Mouse (Mus musculus) erythroblast, embryonic 14.5 days (primary cell): ENCODE data around the gene Tbx4.

ENCODE experiments used
- GATA1 ChIP-seq: IDR thresholded peaks from 2 replicates; pipeline ENCODE4 v1.6.1; 2012; ENCODE audit warnings: low read length, inconsistent platforms, mixed read lengths
- TAL1 ChIP-seq: IDR thresholded peaks from 3 replicates; pipeline ENCODE4 v1.6.1; 2012; ENCODE audit warnings: low read length, inconsistent platforms, mixed read lengths

DNA sequence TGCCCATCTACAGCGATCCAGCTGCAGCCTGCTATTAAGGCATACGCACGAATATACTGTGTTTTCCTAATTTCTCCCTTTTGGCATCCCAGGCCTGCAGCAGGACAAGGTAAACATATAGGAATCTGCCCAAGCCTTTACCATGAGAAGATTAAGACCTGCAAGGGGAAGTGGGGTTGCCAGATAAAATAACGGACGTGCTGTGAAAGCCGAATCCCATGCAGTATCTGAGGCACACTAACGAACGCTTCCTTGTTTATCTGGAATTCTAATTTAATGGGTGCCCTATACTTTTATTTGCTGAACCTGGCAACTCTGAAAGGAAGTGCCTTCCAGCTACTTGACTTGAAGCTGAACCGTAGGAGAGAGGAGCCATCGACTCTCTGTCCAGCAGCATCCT is 70.2 kb downstream of the Tbx4 start:
- TF ChIP-seq GATA1, result no peak
- TF ChIP-seq TAL1, result no peak
